Mouse (Mus musculus) heart, embryonic 13.5 days (tissue): ENCODE data around the gene Arhgef9. TPM values are rescaled to one million over a fixed set of nuclear protein-coding genes. Genes with fewer than 3 reads are reported as not detected.

Experiments
- ATAC-seq: fragments of 200-750 bp; cut with Nextera tagmentation; 2 replicates; pipeline ENCODE4 v1.8.0; 2017; ENCODE audit warnings: moderate TSS enrichment; ENCODE audit not compliant: insufficient number of reproducible peaks, low FRiP score, low TSS enrichment; ENCODE audit errors: extremely low read depth
- H3K27ac ChIP-seq: fragments of 300-500 bp; sonication (generic); replicated peaks from 2 replicates; pipeline ENCODE4 v1.5.1; 2015; ENCODE audit warnings: moderate library complexity, mild to moderate bottlenecking, inconsistent platforms
- H3K27me3 ChIP-seq: fragments of 300-500 bp; sonication (generic); replicated peaks from 2 replicates; pipeline ENCODE4 v1.6.1; 2015; ENCODE audit warnings: mild to moderate bottlenecking, inconsistent platforms
- H3K36me3 ChIP-seq: fragments of 300-500 bp; sonication (generic); 2 replicates; pipeline ENCODE4 v1.6.1; 2015; ENCODE audit warnings: mild to moderate bottlenecking, inconsistent platforms
- H3K4me1 ChIP-seq: fragments of 300-500 bp; sonication (generic); 2 replicates; pipeline ENCODE4 v1.6.1; 2015; ENCODE audit warnings: inconsistent platforms
- H3K4me2 ChIP-seq: fragments of 300-500 bp; sonication (generic); 2 replicates; pipeline ENCODE4 v1.6.1; 2015; ENCODE audit warnings: inconsistent platforms, mild to moderate bottlenecking, moderate library complexity
- H3K4me3 ChIP-seq: fragments of 300-500 bp; sonication (generic); 2 replicates; pipeline ENCODE4 v1.5.1; 2015; ENCODE audit warnings: moderate library complexity, mild to moderate bottlenecking, inconsistent platforms
- H3K9ac ChIP-seq: fragments of 300-500 bp; sonication (generic); 2 replicates; pipeline ENCODE4 v1.6.1; 2015; ENCODE audit warnings: inconsistent platforms, mild to moderate bottlenecking, moderate library complexity
- H3K9me3 ChIP-seq: fragments of 300-500 bp; sonication (generic); 2 replicates; pipeline ENCODE4 v1.6.1; 2016; ENCODE audit warnings: inconsistent platforms
- WGBS: fragments of 180-500 bp; shearing (Covaris S2); methylation state at CpG from one replicate; pipeline ENCODE4 v1.1.7; 2015; ENCODE audit warnings: mixed read lengths; 5-methylcytosine and 5-hydroxymethylcytosine counted together
- polyA plus RNA-seq: library from polyadenylated mRNA; unstranded; fragments of >200 nt; fragmentation: Nextera tagmentation; extraction: Ambion mirVana; gene quantifications from 2 replicates; pipeline ENCODE4 v1.2.1, GENCODE M21; 2015

Gene Arhgef9
- polyA plus RNA-seq, 1 experiment from 2014 or later = 10.3 TPM

DNA sequence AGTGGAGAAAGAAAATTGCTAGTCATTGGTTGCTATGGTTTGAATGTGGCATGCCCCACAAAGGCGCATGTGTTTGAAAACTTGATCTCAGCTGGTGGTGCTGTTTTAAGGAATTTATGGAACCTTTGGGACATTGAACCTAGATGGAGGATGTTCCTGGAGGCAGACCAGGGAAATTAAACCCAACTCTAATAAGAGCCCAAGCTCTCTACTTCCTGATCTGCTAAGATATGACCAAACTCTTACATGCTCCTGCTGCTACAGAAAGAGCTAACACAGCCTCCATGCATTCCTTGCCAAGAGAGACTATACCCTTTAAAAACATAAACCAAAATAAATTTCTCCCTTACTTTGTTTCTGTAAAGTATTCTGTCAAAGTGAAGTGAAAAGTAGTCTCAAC, 63.7 kb downstream of the Arhgef9 start:
- 96% methylated on average over 1 of the region's 1 CpGs for WGBS
- Histone ChIP-seq H3K4me1 (no peaks in the 10 kb centered on the region), H3K27me3 (no peaks in the 10 kb centered on the region; the same call in 1 of the 2 replicates), H3K9me3 (no peaks in the 10 kb centered on the region), H3K4me3 (no peak overlapping the region), H3K36me3 (no peaks in the 10 kb centered on the region), H3K9ac (no peak overlapping the region), H3K4me2 (no peak overlapping the region), H3K27ac (no peak overlapping the region)
- ATAC-seq = no peak

- no peak overlapping the region for H3K27ac ChIP-seq
- no peak overlapping the region for H3K4me2 ChIP-seq
- H3K36me3 ChIP-seq = no peaks in the 10 kb centered on the region
- H3K4me3 ChIP-seq = no peak overlapping the region
- H3K9ac ChIP-seq = no peak overlapping the region
- WGBS = 85% methylated on average over 1 of the region's 1 CpGs
- no peaks in the 10 kb centered on the region; the same call in 1 of the 2 replicates for H3K27me3 ChIP-seq
- no peaks in the 10 kb centered on the region for H3K9me3 ChIP-seq
- ATAC-seq = no peak
- H3K4me1 ChIP-seq = no peaks in the 10 kb centered on the region
These were observed 64.9 kb downstream of the Arhgef9 start for GRCm38 (mm10) chrX:95131783-95132182.

DNA sequence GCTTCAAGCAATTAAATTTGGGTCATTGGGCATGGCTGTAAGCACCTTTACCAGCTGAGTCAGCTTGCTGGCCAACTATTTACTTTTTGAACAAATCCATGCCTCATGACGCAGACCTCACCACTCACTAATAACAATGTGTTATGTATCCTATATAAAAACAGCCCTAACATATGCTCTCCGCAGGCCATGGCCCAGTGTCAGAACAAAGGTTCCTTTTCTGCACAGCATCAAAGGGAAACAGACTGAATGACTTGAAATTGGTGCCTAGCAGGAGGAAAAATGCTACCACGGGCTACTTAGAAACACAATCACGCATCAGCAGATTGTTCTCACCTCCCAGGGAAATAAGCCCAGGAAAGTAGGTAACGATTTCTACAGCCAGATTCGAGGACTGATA, 73.2 kb downstream of the Arhgef9 start:
- H3K36me3 ChIP-seq = no peaks in the 10 kb centered on the region
- H3K4me2 ChIP-seq = no peak overlapping the region
- H3K4me1 ChIP-seq = no peaks in the 10 kb centered on the region
- no peak overlapping the region for H3K27ac ChIP-seq
- H3K9ac ChIP-seq = no peak overlapping the region
- H3K9me3 ChIP-seq = no peaks in the 10 kb centered on the region
- H3K27me3 ChIP-seq = no peaks in the 10 kb centered on the region
- no peak overlapping the region for H3K4me3 ChIP-seq
- 72% methylated on average over 6 of the region's 6 CpGs for WGBS
- ATAC-seq = no peak

GRCm38 (mm10) chrX:95104361-95104760, 92.3 kb downstream of the Arhgef9 start:
- 61% methylated on average over 3 of the region's 3 CpGs for WGBS
- H3K27me3 ChIP-seq = no peaks in the 10 kb centered on the region
- H3K9ac ChIP-seq = no peak overlapping the region
- ATAC-seq = no peak
- H3K9me3 ChIP-seq = no peaks in the 10 kb centered on the region
- no peaks in the 10 kb centered on the region for H3K36me3 ChIP-seq
- no peak overlapping the region for H3K4me3 ChIP-seq
- H3K4me1 ChIP-seq = no peaks in the 10 kb centered on the region
- H3K27ac ChIP-seq = no peak overlapping the region
- no peak overlapping the region for H3K4me2 ChIP-seq

GRCm38 (mm10) chrX:95087674-95088073, 109.0 kb downstream of the Arhgef9 start:
- WGBS = 50% methylated on average over 4 of the region's 4 CpGs
- Histone ChIP-seq H3K9ac (no peak overlapping the region), H3K9me3 (no peaks in the 10 kb centered on the region), H3K4me3 (no peak overlapping the region), H3K4me1 (no peaks in the 10 kb centered on the region), H3K36me3 (no peaks in the 10 kb centered on the region), H3K27ac (no peak overlapping the region), H3K4me2 (no peak overlapping the region), H3K27me3 (no peaks in the 10 kb centered on the region)
- no peak for ATAC-seq

GRCm38 (mm10) chrX:95077013-95077699, 119.5 kb downstream of the Arhgef9 start:
- no peaks in the 10 kb centered on the region for H3K27me3 ChIP-seq
- ATAC-seq = no peak
- H3K9ac ChIP-seq = no peak overlapping the region
- no peaks in the 10 kb centered on the region for H3K4me1 ChIP-seq
- H3K36me3 ChIP-seq = no peaks in the 10 kb centered on the region
- H3K27ac ChIP-seq = no peak overlapping the region
- no peak overlapping the region for H3K4me2 ChIP-seq
- no peaks in the 10 kb centered on the region for H3K9me3 ChIP-seq
- WGBS = 68% methylated on average over 9 of the region's 9 CpGs
- H3K4me3 ChIP-seq = no peak overlapping the region

- Histone ChIP-seq H3K9me3 (no peaks in the 10 kb centered on the region), H3K27ac (no peak overlapping the region), H3K4me2 (no peak overlapping the region), H3K27me3 (no peaks in the 10 kb centered on the region), H3K36me3 (no peaks in the 10 kb centered on the region), H3K9ac (no peak overlapping the region), H3K4me3 (no peak overlapping the region), H3K4me1 (0 out of 2 replicates have a peak, but pooled peaks cover 3% of the 10 kb centered on the region)
- ATAC-seq = no peak
- WGBS = 56% methylated on average over 5 of the region's 5 CpGs
These were observed 168.7 kb downstream of the Arhgef9 start for GRCm38 (mm10) chrX:95027907-95028306.

- no peaks in the 10 kb centered on the region for H3K27me3 ChIP-seq
- peak within 1 kb of the TSS; percentile 64 for H3K4me3 ChIP-seq
- no peaks in the 10 kb centered on the region for H3K36me3 ChIP-seq
- H3K9me3 ChIP-seq = no peaks in the 10 kb centered on the region
- peak; percentile 86 for ATAC-seq
- 9% methylated on average over 28 of the region's 30 CpGs for WGBS
- H3K4me1 ChIP-seq = 0 out of 2 replicates have a peak, but pooled peaks cover 3% of the 10 kb centered on the region
- peak within 1 kb of the TSS; percentile 92 for H3K27ac ChIP-seq
- H3K9ac ChIP-seq = peak within 1 kb of the TSS; percentile 81
- H3K4me2 ChIP-seq = peak within 1 kb of the TSS; percentile 73
These were observed 170.2 kb downstream of the Arhgef9 start, which contains the start of gene Spin4 for GRCm38 (mm10) chrX:95026361-95026892. Gene Spin4 (minus strand): TSS chrX:95026682.

DNA sequence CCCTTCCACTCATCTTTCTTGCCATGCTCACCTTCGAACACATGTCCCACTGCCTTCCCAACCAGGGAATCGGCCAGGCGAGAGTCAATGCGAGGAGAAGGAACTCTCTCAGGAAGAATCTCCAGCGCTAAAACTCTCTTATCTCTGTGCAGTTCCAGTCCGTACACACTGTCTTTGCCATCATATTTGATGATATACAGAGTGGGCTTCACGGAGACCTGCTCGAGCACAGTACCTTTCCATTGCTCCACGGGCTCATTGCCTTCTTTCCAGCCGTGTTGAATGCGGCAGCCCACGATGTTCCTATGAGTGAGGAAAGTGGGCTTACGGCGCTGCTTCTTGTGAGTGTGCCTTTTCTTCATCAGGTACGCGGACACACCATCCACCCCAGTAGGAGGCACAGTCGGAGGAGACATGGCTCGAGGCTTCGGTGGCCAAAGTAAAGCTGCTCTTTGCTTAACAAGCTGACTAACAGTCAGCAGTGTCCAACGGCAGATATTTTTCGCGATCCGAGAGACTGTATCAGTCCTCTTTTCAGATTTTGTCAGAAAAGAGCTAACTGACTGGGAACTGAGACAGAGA, 170.8 kb downstream of the Arhgef9 start:
- no peaks in the 10 kb centered on the region for H3K9me3 ChIP-seq
- H3K36me3 ChIP-seq = no peaks in the 10 kb centered on the region
- no peaks in the 10 kb centered on the region for H3K27me3 ChIP-seq
- H3K4me3 ChIP-seq = peak overlapping the region; percentile 64
- peak overlapping the region; percentile 81 for H3K9ac ChIP-seq
- 11% methylated on average over 23 of the region's 23 CpGs for WGBS
- no peak for ATAC-seq
- 0 out of 2 replicates have a peak, but pooled peaks cover 3% of the 10 kb centered on the region for H3K4me1 ChIP-seq
- peak overlapping the region; percentile 92 for H3K27ac ChIP-seq
- H3K4me2 ChIP-seq = peak overlapping the region; percentile 73

- no peak overlapping the region for H3K4me2 ChIP-seq
- H3K4me3 ChIP-seq = no peak overlapping the region
- WGBS = 7% methylated on average over 4 of the region's 4 CpGs
- H3K9ac ChIP-seq = no peak overlapping the region
- no peak overlapping the region for H3K27ac ChIP-seq
- no peaks in the 10 kb centered on the region for H3K4me1 ChIP-seq
- no peaks in the 10 kb centered on the region for H3K9me3 ChIP-seq
- 0 out of 2 replicates have a peak, but pooled peaks cover 7% of the 10 kb centered on the region for H3K27me3 ChIP-seq
- H3K36me3 ChIP-seq = no peaks in the 10 kb centered on the region
- ATAC-seq = no peak
These were observed 184.6 kb downstream of the Arhgef9 start for GRCm38 (mm10) chrX:95012033-95012432.
